Mouse (Mus musculus) limb, embryonic 11.5 days (tissue): Measurements from ENCODE around the gene Psmf1. TPM values are rescaled to one million over a fixed set of nuclear protein-coding genes. Genes with fewer than 3 reads are reported as not detected.

ENCODE experiments used
- ATAC-seq: fragments of 200-750 bp; cut with Nextera tagmentation; 2 replicates; pipeline ENCODE4 v1.8.0; 2017; ENCODE audit warnings: low read depth; ENCODE audit not compliant: insufficient number of reproducible peaks, low FRiP score, low TSS enrichment
- DNase-seq: peaks from one replicate; pipeline ENCODE4 v3.0.0-alpha.2; 2015; ENCODE audit warnings: low spot score
- H3K27ac ChIP-seq: fragments of 300-500 bp; sonication (generic); replicated peaks from 2 replicates; pipeline ENCODE4 v1.5.1; 2014; ENCODE audit warnings: low read depth, mild to moderate bottlenecking, low read length
- H3K27me3 ChIP-seq: fragments of 300-500 bp; sonication (generic); 2 replicates; pipeline ENCODE4 v1.6.1; 2014; ENCODE audit warnings: mild to moderate bottlenecking, low read length, mixed read lengths; ENCODE audit not compliant: control insufficient read depth, insufficient read depth
- H3K36me3 ChIP-seq: fragments of 300-500 bp; sonication (generic); 2 replicates; pipeline ENCODE4 v1.6.1; 2014; ENCODE audit warnings: mild to moderate bottlenecking, low read length, moderate library complexity, mixed read lengths; ENCODE audit not compliant: control insufficient read depth, insufficient read depth
- H3K4me1 ChIP-seq: fragments of 300-500 bp; sonication (generic); 2 replicates; pipeline ENCODE4 v1.6.1; 2014; ENCODE audit warnings: low read length, mixed read lengths; ENCODE audit not compliant: control insufficient read depth, insufficient read depth
- H3K4me2 ChIP-seq: fragments of 300-500 bp; sonication (generic); 2 replicates; pipeline ENCODE4 v1.6.1; 2014; ENCODE audit warnings: low read depth, mild to moderate bottlenecking, moderate library complexity; ENCODE audit not compliant: severe bottlenecking
- H3K4me3 ChIP-seq: fragments of 300-500 bp; sonication (generic); 2 replicates; pipeline ENCODE4 v1.5.1; 2014; ENCODE audit warnings: low read depth, low read length
- H3K9ac ChIP-seq: fragments of 300-500 bp; sonication (generic); 2 replicates; pipeline ENCODE4 v1.6.1; 2014; ENCODE audit warnings: mild to moderate bottlenecking, low read length
- H3K9me3 ChIP-seq: fragments of 300-500 bp; sonication (generic); 2 replicates; pipeline ENCODE4 v1.6.1; 2016; ENCODE audit warnings: low read length; ENCODE audit not compliant: control insufficient read depth
- WGBS: fragments of 180-500 bp; shearing (Covaris S2); extraction: QIAGEN DNeasy Blood & Tissue Kit; methylation state at CpG from one replicate; pipeline ENCODE4 v1.1.7; 2014; 5-methylcytosine and 5-hydroxymethylcytosine counted together
- polyA plus RNA-seq: library from polyadenylated mRNA; unstranded; fragments of >200 nt; fragmentation: Nextera tagmentation; extraction: Ambion mirVana; gene quantifications from 2 replicates; pipeline ENCODE4 v1.2.1, GENCODE M21; 2014

Psmf1 gene
- polyA plus RNA-seq, 1 experiment from 2014 or later: 52.8 TPM

DNA sequence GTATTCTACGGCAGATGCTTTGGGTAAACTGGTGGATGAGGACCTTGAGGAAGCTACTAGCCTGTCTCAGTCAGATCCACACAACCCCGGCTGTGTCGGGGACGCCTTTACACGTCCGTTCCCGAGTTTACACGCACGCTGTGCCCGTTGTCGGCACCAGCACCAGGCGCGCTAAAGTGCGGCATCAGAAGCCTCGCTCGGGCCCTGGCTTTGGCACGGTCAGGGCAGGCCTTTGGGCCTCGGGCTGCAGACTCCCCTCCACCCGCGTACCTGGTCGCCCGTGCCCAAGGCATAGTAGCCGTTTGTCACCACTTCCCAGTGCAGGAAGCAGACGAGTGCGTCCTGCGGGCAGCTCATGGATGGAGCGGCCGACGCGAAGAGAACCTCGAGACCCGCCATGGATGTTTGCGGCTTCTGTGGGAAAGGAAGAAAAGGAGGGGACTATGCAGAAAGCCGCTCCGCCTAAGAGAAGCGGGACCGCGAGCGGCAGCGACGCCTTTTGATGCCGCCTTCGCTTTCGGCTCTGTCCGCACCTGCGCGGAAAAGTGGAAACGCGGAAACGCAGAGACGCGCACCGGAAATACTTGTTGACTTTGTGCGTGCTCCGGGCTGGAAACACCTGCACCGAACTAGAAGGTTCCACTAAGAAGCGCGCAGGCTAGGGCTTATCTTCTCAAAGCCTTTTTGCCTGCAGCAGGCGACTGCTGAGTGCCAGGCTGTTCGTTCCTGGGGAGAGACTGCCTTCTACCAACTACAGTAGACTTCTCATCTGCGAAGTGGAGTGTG is 3.1 kb downstream of the Psmf1 start:
- Histone ChIP-seq H3K27ac (no peak overlapping the region; the same call in 1 of the 2 replicates), H3K4me1 (peaks cover 5% of the 10 kb centered on the region; the same call in 1 of the 2 replicates), H3K4me3 (peak overlapping the region; percentile 95), H3K36me3 (no peaks in the 10 kb centered on the region), H3K27me3 (no peaks in the 10 kb centered on the region), H3K9ac (peak overlapping the region; percentile 90), H3K9me3 (no peaks in the 10 kb centered on the region), H3K4me2 (peak overlapping the region; percentile 84)
- WGBS: under 1% methylated on average over 61 of the region's 61 CpGs
- DNase-seq (peak; percentile 90), ATAC-seq (peak; percentile 80)

DNA sequence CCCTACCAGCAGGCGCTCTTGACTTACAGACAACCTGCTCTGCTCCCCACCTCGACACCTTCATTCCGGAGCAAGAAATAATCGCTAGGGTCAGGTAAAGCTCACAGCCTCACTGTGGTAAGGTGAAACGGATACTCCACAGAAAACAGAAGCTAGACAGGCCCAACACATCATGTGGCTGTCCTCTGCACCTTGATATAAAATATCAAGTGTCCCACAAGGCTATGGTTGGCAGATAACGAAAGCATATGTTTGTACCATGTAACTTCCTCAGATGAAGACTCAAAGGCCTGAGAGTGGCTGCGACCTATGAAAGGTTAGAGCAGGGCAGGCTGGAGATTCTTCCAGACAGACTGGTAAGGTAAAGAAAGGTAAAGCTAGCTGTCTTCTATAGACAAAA is 4.5 kb downstream of the Psmf1 start:
- WGBS: 89% methylated on average over 7 of the region's 7 CpGs
- Histone ChIP-seq H3K9me3 (no peaks in the 10 kb centered on the region), H3K27ac (no peak overlapping the region), H3K4me2 (peak overlapping the region; percentile 84; the same call in 1 of the 2 replicates), H3K9ac (no peak overlapping the region), H3K27me3 (no peaks in the 10 kb centered on the region), H3K4me1 (peaks cover 5% of the 10 kb centered on the region; the same call in 1 of the 2 replicates), H3K36me3 (no peaks in the 10 kb centered on the region), H3K4me3 (no peak overlapping the region)
- no peak for DNase-seq
- no peak for ATAC-seq

DNA sequence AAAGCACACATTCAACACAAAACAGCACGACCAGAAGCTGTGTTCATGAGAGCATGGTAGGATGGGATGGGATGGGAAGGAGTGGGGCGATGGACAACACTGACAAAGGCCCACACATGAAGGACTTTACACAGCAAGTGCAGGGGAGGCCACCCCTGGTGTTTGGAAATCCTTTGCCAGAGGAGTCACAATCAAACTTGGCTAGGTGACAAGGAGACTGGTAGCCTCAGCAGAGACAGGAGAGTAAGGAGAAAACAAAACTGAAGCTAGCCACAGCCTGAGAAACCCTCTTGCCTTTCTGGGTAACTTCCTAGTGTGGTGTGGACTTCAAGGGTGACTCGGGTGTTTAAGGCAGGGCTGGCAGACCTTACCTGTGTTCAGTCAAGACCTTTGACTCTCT is 4.9 kb downstream of the Psmf1 start:
- no peak for DNase-seq
- no peak overlapping the region for H3K4me3 ChIP-seq
- H3K9me3 ChIP-seq: no peaks in the 10 kb centered on the region
- ATAC-seq: no peak
- peaks cover 5% of the 10 kb centered on the region; the same call in 1 of the 2 replicates for H3K4me1 ChIP-seq
- H3K4me2 ChIP-seq: no peak overlapping the region
- H3K27me3 ChIP-seq: no peaks in the 10 kb centered on the region
- WGBS: 94% methylated on average over 3 of the region's 3 CpGs
- H3K27ac ChIP-seq: no peak overlapping the region
- H3K9ac ChIP-seq: no peak overlapping the region
- peaks cover under 1% of the 10 kb centered on the region; the same call in 1 of the 2 replicates for H3K36me3 ChIP-seq

GRCm38 (mm10) chr2:151738460-151738859 is 5.5 kb downstream of the Psmf1 start:
- Histone ChIP-seq H3K9ac (no peak overlapping the region), H3K36me3 (peaks cover 4% of the 10 kb centered on the region; the same call in 1 of the 2 replicates), H3K4me1 (peaks cover 5% of the 10 kb centered on the region; the same call in 1 of the 2 replicates), H3K9me3 (no peaks in the 10 kb centered on the region), H3K27ac (no peak overlapping the region), H3K4me2 (no peak overlapping the region), H3K4me3 (no peak overlapping the region), H3K27me3 (no peaks in the 10 kb centered on the region)
- ATAC-seq (no peak), DNase-seq (no peak)
- WGBS: 87% methylated on average over 4 of the region's 4 CpGs

DNA sequence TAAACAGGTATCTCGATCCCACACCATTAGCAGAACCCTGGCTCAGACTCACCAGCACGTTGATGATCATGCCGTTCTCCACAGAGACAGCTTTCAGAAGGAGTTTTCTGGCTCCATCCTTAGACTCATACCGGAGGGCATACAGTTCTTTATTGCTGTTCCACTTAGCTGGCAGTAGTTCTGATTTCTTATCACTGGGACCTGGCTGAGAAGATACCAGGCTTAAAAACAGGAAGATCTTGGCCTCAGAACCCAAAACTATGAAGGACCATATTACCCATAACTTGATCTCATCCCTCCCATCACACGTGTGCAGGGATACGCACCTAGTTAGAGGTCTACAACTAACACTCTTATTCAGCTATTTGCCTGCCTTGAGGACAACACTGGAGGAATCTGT is 8.6 kb downstream of the Psmf1 start:
- H3K36me3 ChIP-seq: peaks cover 7% of the 10 kb centered on the region; the same call in 1 of the 2 replicates
- WGBS: 91% methylated on average over 6 of the region's 6 CpGs
- H3K9me3 ChIP-seq: no peaks in the 10 kb centered on the region
- ATAC-seq: no peak
- H3K27me3 ChIP-seq: no peaks in the 10 kb centered on the region
- no peak overlapping the region for H3K4me2 ChIP-seq
- H3K4me1 ChIP-seq: peaks cover 5% of the 10 kb centered on the region; the same call in 1 of the 2 replicates
- H3K27ac ChIP-seq: no peak overlapping the region
- DNase-seq: no peak
- no peak overlapping the region for H3K4me3 ChIP-seq
- no peak overlapping the region for H3K9ac ChIP-seq

GRCm38 (mm10) chr2:151733151-151733865 is 10.7 kb downstream of the Psmf1 start:
- Histone ChIP-seq H3K36me3 (peaks cover 14% of the 10 kb centered on the region; the same call in 1 of the 2 replicates), H3K27me3 (no peaks in the 10 kb centered on the region), H3K27ac (no peak overlapping the region), H3K9me3 (no peaks in the 10 kb centered on the region), H3K4me1 (no peaks in the 10 kb centered on the region), H3K4me3 (no peak overlapping the region), H3K4me2 (no peak overlapping the region), H3K9ac (no peak overlapping the region)
- no peak for DNase-seq
- ATAC-seq: no peak
- WGBS: 88% methylated on average over 8 of the region's 8 CpGs

DNA sequence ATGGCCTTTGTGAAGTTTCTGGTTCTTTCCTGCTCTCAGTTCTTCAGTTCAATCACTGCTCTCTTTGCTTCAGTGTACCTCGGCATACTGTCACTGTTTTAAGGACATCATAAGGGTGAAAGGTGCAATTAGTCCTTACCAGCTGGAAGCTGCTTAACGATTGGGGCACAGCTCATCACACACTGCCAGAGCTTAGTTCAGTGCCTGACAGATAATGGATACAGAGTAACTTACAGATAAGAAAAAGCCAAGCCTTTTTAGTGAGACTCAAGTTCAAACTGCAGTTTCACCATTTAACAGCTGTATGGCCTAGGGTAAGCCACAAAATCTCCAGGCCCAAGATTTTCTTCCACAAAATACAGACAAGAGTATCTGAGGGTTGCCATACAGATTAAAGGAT is 19.9 kb downstream of the Psmf1 start:
- no peak for ATAC-seq
- WGBS: 82% methylated on average over 2 of the region's 2 CpGs

DNA sequence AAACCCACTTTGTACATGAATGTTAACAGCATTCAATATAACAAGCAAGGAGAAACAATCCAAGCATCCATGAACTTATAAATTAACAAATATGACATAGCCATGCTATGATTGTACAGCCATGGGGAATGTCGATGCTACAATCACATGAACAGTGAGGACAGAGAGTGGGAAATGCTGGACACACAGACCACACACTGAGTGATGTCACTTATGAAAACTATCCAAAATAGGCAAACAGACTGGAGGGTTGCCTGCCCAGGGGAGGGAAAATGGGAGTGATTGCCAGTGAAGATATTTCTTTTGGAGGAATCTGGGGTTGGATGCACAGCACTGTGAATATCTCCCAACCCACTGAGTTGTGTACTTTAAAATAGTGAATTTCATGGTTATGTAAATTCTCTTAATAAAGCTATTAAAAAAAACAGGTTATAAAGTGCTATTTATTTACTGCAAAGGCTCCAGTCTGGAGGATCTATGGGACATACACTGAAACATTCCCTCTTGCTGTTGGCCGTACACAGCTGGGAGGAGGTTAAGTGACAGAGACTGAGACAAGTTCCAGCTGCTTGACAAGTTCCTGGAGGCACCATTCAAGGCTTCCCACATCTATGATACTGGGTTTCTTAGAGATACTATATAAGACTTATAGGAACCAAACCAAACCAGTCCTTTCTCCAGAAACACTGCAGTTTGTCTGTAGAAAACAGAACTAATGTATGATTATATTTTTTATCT is 27.5 kb downstream of the Psmf1 start:
- H3K9me3 ChIP-seq: no peaks in the 10 kb centered on the region
- H3K4me2 ChIP-seq: no peak overlapping the region
- no peaks in the 10 kb centered on the region for H3K4me1 ChIP-seq
- H3K36me3 ChIP-seq: peaks cover 9% of the 10 kb centered on the region; the same call in 1 of the 2 replicates
- DNase-seq: no peak
- no peak for ATAC-seq
- H3K27ac ChIP-seq: no peak overlapping the region
- H3K4me3 ChIP-seq: no peak overlapping the region
- WGBS: 89% methylated on average over 2 of the region's 2 CpGs
- H3K9ac ChIP-seq: no peak overlapping the region
- no peaks in the 10 kb centered on the region for H3K27me3 ChIP-seq

More for the DNA sequence above, 19.9 kb downstream of the Psmf1 start:
- no peak overlapping the region for H3K9ac ChIP-seq
- H3K9me3 ChIP-seq: no peaks in the 10 kb centered on the region
- peaks cover 12% of the 10 kb centered on the region for H3K36me3 ChIP-seq
- H3K4me3 ChIP-seq: no peak overlapping the region
- H3K27ac ChIP-seq: no peak overlapping the region
- no peak for DNase-seq
- H3K4me1 ChIP-seq: no peaks in the 10 kb centered on the region
- H3K4me2 ChIP-seq: no peak overlapping the region
- H3K27me3 ChIP-seq: no peaks in the 10 kb centered on the region
